Mouse (Mus musculus) CD8-positive naive resting alpha-beta T cell, adult 2 months (primary cell): Measurements from ENCODE around the gene Hoga1.

Experiments used
- DNase-seq, 2 experiments: peaks; one replicate each; pipeline ENCODE4 v3.0.0; 2022; ENCODE audit warnings: low read depth in 2 of 2, low spot score in 2 of 2

The Hoga1 gene

GRCm38 (mm10) chr19:42118142-42118541 lies 72.7 kb downstream of the Hoga1 start:
- DNase-seq: no peak

- DNase-seq: no peak
Observed at GRCm38 (mm10) chr19:42118596-42118995, 73.2 kb downstream of the Hoga1 start.

GRCm38 (mm10) chr19:42120451-42120850 lies 75.0 kb downstream of the Hoga1 start:
- no peak for DNase-seq
